Mouse (Mus musculus) ES-E14 (cell line): Measurements from ENCODE around the gene Cd96.

ENCODE experiments used
- CHD2 ChIP-seq: IDR thresholded peaks from 2 replicates; pipeline ENCODE4 v1.6.1; 2014; ENCODE audit warnings: mild to moderate bottlenecking, low read depth, low read length, inconsistent platforms
- HCFC1 ChIP-seq: IDR thresholded peaks from 2 replicates; pipeline ENCODE4 v1.6.1; 2012; ENCODE audit warnings: low read length, inconsistent platforms, borderline replicate concordance; ENCODE audit not compliant: insufficient read depth
- MAFK ChIP-seq: IDR thresholded peaks from 2 replicates; pipeline ENCODE4 v1.6.1; 2014; ENCODE audit warnings: mild to moderate bottlenecking, low read depth, low read length, inconsistent platforms; ENCODE audit not compliant: insufficient read depth
- ZNF384 ChIP-seq: IDR thresholded peaks from 2 replicates; pipeline ENCODE4 v1.6.1; 2012; ENCODE audit warnings: low read depth, low read length, inconsistent platforms

DNA sequence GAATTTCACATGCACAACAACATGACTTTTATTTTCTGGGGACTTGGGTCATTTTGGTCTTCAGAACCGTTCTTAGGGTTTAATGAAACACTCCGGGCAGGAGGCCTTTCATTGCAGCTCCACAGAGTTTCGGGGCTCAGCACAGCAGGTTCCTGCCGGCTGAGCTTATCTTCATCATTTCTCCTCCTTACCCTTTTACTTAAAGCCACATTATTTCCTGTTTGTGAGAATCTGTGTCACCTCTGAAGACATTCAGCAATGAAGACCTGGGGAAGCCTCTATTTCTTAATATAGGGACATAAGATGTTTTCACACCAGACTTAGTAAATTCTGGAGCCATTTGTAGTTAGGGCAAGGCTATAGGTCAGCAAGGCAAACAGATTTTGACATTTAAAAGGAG, 12.6 kb downstream of the Cd96 start:
- TF ChIP-seq MAFK (no peak), CHD2 (no peak), HCFC1 (no peak), ZNF384 (no peak)
